Comparison of ENCODE assay signal across 8 mouse cellular contexts in the genomic region with DNA sequence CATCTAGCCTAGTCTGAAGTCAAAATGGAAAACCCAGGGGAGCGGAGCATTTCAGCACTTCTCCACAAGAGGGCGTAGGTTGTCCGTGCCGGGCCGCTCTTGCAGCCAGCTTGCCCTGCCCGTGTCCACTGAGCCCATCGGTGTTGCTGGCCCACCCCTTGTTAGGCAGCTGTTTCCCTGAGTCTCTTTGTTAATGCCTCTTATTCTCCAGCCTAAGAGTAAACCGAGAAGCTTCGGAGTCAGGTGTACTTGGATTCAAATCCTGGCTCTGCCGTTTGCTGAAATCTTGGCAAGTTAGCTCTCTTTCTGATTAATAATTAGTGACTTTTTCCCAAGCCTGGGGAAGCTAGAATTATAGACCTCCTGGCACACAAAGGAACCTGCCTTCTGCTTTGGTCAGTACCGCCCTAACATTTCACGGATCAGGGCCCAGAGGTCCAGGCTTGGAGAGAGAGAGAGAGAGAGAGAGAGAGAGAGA. TPM values are rescaled to one million over a fixed set of nuclear protein-coding genes. Genes with fewer than 3 reads are reported as not detected.
A peak's percentile ranks its signal among the peaks of the same experiment; 100 is the strongest.
DNase-seq lines count a peak whose midpoint lies in the region; ATAC-seq lines count a peak whose summit lies in the region.

No protein-coding gene starts in this region.

- no peak overlapping the region for H3K4me3 ChIP-seq in hindbrain, embryonic 15.5 days

- WGBS in hindbrain, embryonic 15.5 days = 2% methylated on average over 12 of the region's 12 CpGs

- H3K27ac ChIP-seq in hindbrain, embryonic 15.5 days (replicated peaks) = no peak overlapping the region

- peak overlapping the region; percentile 45 for H3K4me2 ChIP-seq in hindbrain, embryonic 15.5 days

- peak; percentile 93 for DNase-seq in NIH3T3 (ENCODE audit: low read depth)
- peak; percentile 87 for DNase-seq in cerebellum, postnatal 25 days
- peak; percentile 84 to 90 for DNase-seq in frontal cortex, postnatal 36 days (ENCODE audit: low spot score in 2 of 2)
- DNase-seq in left cerebral cortex, adult 11 months (ENCODE audit: low spot score) = peak; percentile 72
- peak; percentile 87 to 91 for DNase-seq in lung, postnatal 4 days
- DNase-seq in retina, postnatal 7 days (ENCODE audit: low read depth, low spot score) = peak; percentile 68
- DNase-seq in urinary bladder, adult 2 months (ENCODE audit: low spot score) = peak; percentile 74

- H3K27me3 ChIP-seq in hindbrain, embryonic 15.5 days = no peaks in the 10 kb centered on the region

- no peak overlapping the region for H3K9ac ChIP-seq in hindbrain, embryonic 15.5 days

- H3K9me3 ChIP-seq in hindbrain, embryonic 15.5 days = no peaks in the 10 kb centered on the region

- no peaks in the 10 kb centered on the region for H3K36me3 ChIP-seq in hindbrain, embryonic 15.5 days

- peaks cover 10% of the 10 kb centered on the region; the same call in 1 of the 2 replicates for H3K4me1 ChIP-seq in hindbrain, embryonic 15.5 days (replicated peaks)

- peak; percentile 78 for ATAC-seq in hindbrain, embryonic 15.5 days (ENCODE audit: low FRiP score, low read depth)

RNA-seq across cellular contexts. Expression of gene Rab14, which starts 14.0 kb away (rescaled TPM):
- 407 and 436 TPM in 2 replicates for polyA plus RNA-seq in hindbrain, embryonic 15.5 days (2015; fragmentation: Nextera tagmentation; extraction: Ambion mirVana)
- 132 and 145 TPM in 2 replicates for polyA plus RNA-seq in urinary bladder, adult 2 months (2012; rRNA removed)

RNA-seq across cellular contexts. Expression of gene Gsn, which starts 41.3 kb away (rescaled TPM):
- 24.4 and 27.4 TPM in 2 replicates for polyA plus RNA-seq in hindbrain, embryonic 15.5 days (2015; fragmentation: Nextera tagmentation; extraction: Ambion mirVana)
- 4,184 and 4,255 TPM in 2 replicates for polyA plus RNA-seq in urinary bladder, adult 2 months (2012; rRNA removed)

Comparison
In these comparisons a context has a peak if more than half of its experiments do, and no peak if none do; other contexts are left out.
1. RNA of gene Gsn, which starts 41.3 kb away (polyA plus RNA-seq): 4,184 to 4,255 TPM in urinary bladder, adult 2 months; 24.4 to 27.4 TPM in hindbrain, embryonic 15.5 days; every median in the first group is over 100 times any median in the second.
2. Peak in every context shown above with its lines, with median percentiles within 50 percentile points of each other: DNase-seq.